Mouse (Mus musculus): ENCODE data around the gene Fgf13.

GRCm38 (mm10) chrX:59182323-59182722 is 385.5 kb downstream of the Fgf13 start:
- TF ChIP-seq CTCF (IDR thresholded peaks at IDR 0.05; ENCODE audit: low read depth, low read length) (no peak), POLR2A (IDR thresholded peaks at IDR 0.05; ENCODE audit: borderline replicate concordance, low read depth, low read length) (no peak)

Data from bone marrow macrophage, adult 2 months (primary cell).